Mouse (Mus musculus): ENCODE results near the gene Lama5. TPM values are rescaled to one million over a fixed set of nuclear protein-coding genes. Genes with fewer than 3 reads are reported as not detected.

Lama5 gene
- total and polyA plus RNA-seq, 2 experiments from 2014 or later = 3.5 to 16.5 TPM

DNA sequence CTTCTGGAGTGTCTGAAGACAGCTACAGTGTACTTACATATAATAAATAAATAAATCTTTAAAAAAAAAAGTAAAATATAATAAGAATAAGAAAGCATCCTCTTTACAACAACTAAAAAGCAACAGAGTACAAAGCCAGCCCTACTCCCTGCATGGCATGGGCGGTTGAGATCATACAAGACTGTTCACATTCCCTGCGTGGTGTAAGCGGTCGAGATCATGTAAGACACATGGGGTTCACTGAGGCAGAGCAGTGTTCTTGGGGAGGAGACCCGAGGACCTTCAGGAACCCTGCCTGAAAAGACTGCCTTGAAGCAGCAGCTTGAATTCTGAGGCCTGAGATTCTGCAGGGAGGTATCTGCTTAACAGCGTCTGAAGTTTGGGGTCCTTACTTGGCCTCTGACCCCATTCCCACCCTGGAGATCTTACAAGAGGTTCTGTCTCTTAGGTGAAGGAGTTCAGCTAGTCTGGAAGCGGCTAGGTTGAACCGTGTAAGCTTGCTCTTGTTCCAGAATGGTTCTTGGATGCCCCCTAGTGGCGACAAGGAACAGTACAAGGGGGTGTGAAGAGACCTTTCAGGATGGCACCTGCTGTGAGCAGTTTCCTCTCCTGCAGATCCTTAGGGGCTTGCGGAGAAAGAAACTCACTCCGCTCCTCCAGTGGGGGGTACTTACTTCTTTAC lies 25.4 kb upstream of the Lama5 start:
- Histone ChIP-seq H3K36me3 (ENCODE audit: insufficient read depth, low read length) (no peaks in the 10 kb centered on the region), H3K4me3 (ENCODE audit: low read length) (no peak overlapping the region), H3K27me3 (ENCODE audit: insufficient read depth, low read length) (no peaks in the 10 kb centered on the region), H3K27ac (no peak overlapping the region), H3K4me2 (ENCODE audit: low read depth, low read length) (no peak overlapping the region), H3K4me1 (ENCODE audit: insufficient read depth, low read length) (peaks cover 3% of the 10 kb centered on the region; the same call in 1 of the 2 replicates), H3K9ac (replicated peaks; ENCODE audit: low read length) (no peak overlapping the region), H3K9me3 (ENCODE audit: low read length) (no peaks in the 10 kb centered on the region)
- peak; percentile 99 for TF ChIP-seq CTCF (IDR thresholded peaks at IDR 0.05; ENCODE audit: low read depth)
- peak; percentile 84; the same call in 1 of the 2 replicates for ATAC-seq
- WGBS = 28% methylated on average over 11 of the region's 11 CpGs
- peak; percentile 93 for DNase-seq (ENCODE audit: low spot score)

GRCm38 (mm10) chr2:180248947-180249660 lies 23.4 kb upstream of the Lama5 start:
- H3K27ac ChIP-seq = no peak overlapping the region
- H3K27me3 ChIP-seq (ENCODE audit: insufficient read depth, low read length) = no peaks in the 10 kb centered on the region
- no peak overlapping the region for H3K9ac ChIP-seq (replicated peaks; ENCODE audit: low read length)
- no peak for TF ChIP-seq CTCF (IDR thresholded peaks at IDR 0.05; ENCODE audit: low read depth)
- no peak overlapping the region for H3K4me3 ChIP-seq (ENCODE audit: low read length)
- no peaks in the 10 kb centered on the region for H3K9me3 ChIP-seq (ENCODE audit: low read length)
- DNase-seq (ENCODE audit: low spot score) (no peak), ATAC-seq (no peak)
- H3K4me1 ChIP-seq (ENCODE audit: insufficient read depth, low read length) = no peaks in the 10 kb centered on the region
- WGBS = 59% methylated on average over 9 of the region's 9 CpGs
- no peak overlapping the region for H3K4me2 ChIP-seq (ENCODE audit: low read depth, low read length)
- H3K36me3 ChIP-seq (ENCODE audit: insufficient read depth, low read length) = no peaks in the 10 kb centered on the region

- no peaks in the 10 kb centered on the region for H3K36me3 ChIP-seq (ENCODE audit: insufficient read depth, low read length)
- H3K4me3 ChIP-seq (ENCODE audit: low read length) = no peak overlapping the region
- WGBS = 93% methylated on average over 5 of the region's 5 CpGs
- H3K27me3 ChIP-seq (ENCODE audit: insufficient read depth, low read length) = no peaks in the 10 kb centered on the region
- H3K4me2 ChIP-seq (ENCODE audit: low read depth, low read length) = no peak overlapping the region
- no peaks in the 10 kb centered on the region for H3K4me1 ChIP-seq (ENCODE audit: insufficient read depth, low read length)
- ATAC-seq = no peak
- no peak for TF ChIP-seq CTCF (IDR thresholded peaks at IDR 0.05; ENCODE audit: low read depth)
- no peak overlapping the region for H3K9ac ChIP-seq (replicated peaks; ENCODE audit: low read length)
- H3K27ac ChIP-seq = no peak overlapping the region
- DNase-seq (ENCODE audit: low spot score) = no peak
- no peaks in the 10 kb centered on the region for H3K9me3 ChIP-seq (ENCODE audit: low read length)
These were observed 22.3 kb upstream of the Lama5 start for GRCm38 (mm10) chr2:180247916-180248315.

GRCm38 (mm10) chr2:180243108-180243507 lies 17.4 kb upstream of the Lama5 start:
- no peak overlapping the region for H3K4me3 ChIP-seq (ENCODE audit: low read length)
- no peak for TF ChIP-seq CTCF (IDR thresholded peaks at IDR 0.05; ENCODE audit: low read depth)
- no peak overlapping the region for H3K9ac ChIP-seq (replicated peaks; ENCODE audit: low read length)
- ATAC-seq (no peak), DNase-seq (ENCODE audit: low spot score) (no peak)
- 96% methylated on average over 4 of the region's 4 CpGs for WGBS
- H3K4me1 ChIP-seq (ENCODE audit: insufficient read depth, low read length) = no peaks in the 10 kb centered on the region
- no peaks in the 10 kb centered on the region for H3K9me3 ChIP-seq (ENCODE audit: low read length)
- no peaks in the 10 kb centered on the region for H3K36me3 ChIP-seq (ENCODE audit: insufficient read depth, low read length)
- H3K27me3 ChIP-seq (ENCODE audit: insufficient read depth, low read length) = no peaks in the 10 kb centered on the region
- H3K4me2 ChIP-seq (ENCODE audit: low read depth, low read length) = no peak overlapping the region
- H3K27ac ChIP-seq = no peak overlapping the region

DNA sequence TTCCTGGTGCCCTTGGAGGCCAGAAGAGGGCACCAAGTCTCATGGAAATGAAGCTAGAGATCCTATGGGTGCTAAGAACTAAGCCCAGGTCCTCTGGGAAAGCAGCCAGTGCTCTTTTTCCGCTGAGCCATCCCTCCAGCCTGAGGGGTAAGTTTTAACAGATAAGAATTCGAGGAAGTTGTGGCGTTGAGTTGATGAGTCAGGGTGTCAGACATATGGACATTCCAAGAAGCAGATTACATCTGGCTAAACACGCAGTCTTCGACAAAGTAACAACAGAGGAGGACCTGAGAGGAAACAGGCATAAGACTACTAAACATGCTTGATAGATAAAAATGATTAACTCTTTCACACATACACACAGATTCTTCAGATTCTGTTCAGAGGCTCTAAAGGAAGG lies 12.9 kb upstream of the Lama5 start:
- no peaks in the 10 kb centered on the region for H3K36me3 ChIP-seq (ENCODE audit: insufficient read depth, low read length)
- no peak for DNase-seq (ENCODE audit: low spot score)
- H3K9ac ChIP-seq (replicated peaks; ENCODE audit: low read length) = no peak overlapping the region
- H3K27me3 ChIP-seq (ENCODE audit: insufficient read depth, low read length) = no peaks in the 10 kb centered on the region
- H3K4me3 ChIP-seq (ENCODE audit: low read length) = no peak overlapping the region
- 89% methylated on average over 5 of the region's 5 CpGs for WGBS
- H3K27ac ChIP-seq = no peak overlapping the region
- ATAC-seq = no peak
- no peaks in the 10 kb centered on the region for H3K4me1 ChIP-seq (ENCODE audit: insufficient read depth, low read length)
- no peaks in the 10 kb centered on the region for H3K9me3 ChIP-seq (ENCODE audit: low read length)
- no peak for TF ChIP-seq CTCF (IDR thresholded peaks at IDR 0.05; ENCODE audit: low read depth)
- no peak overlapping the region for H3K4me2 ChIP-seq (ENCODE audit: low read depth, low read length)

GRCm38 (mm10) chr2:180237601-180238345 lies 12.1 kb upstream of the Lama5 start:
- H3K27ac ChIP-seq = no peak overlapping the region
- no peak overlapping the region for H3K4me2 ChIP-seq (ENCODE audit: low read depth, low read length)
- H3K36me3 ChIP-seq (ENCODE audit: insufficient read depth, low read length) = no peaks in the 10 kb centered on the region
- H3K4me1 ChIP-seq (ENCODE audit: insufficient read depth, low read length) = no peaks in the 10 kb centered on the region
- H3K27me3 ChIP-seq (ENCODE audit: insufficient read depth, low read length) = no peaks in the 10 kb centered on the region
- no peak for TF ChIP-seq CTCF (IDR thresholded peaks at IDR 0.05; ENCODE audit: low read depth)
- no peak overlapping the region for H3K9ac ChIP-seq (replicated peaks; ENCODE audit: low read length)
- H3K4me3 ChIP-seq (ENCODE audit: low read length) = no peak overlapping the region
- ATAC-seq = no peak
- no peak for DNase-seq (ENCODE audit: low spot score)
- 91% methylated on average over 7 of the region's 7 CpGs for WGBS
- no peaks in the 10 kb centered on the region for H3K9me3 ChIP-seq (ENCODE audit: low read length)
